Mouse (Mus musculus) 416B (cell line): Measurements from ENCODE around the gene R3hdm2.

Experiments used
- DNase-seq: peaks from one replicate; pipeline ENCODE4 v3.0.0; 2011; ENCODE audit warnings: low read depth

R3hdm2 gene

GRCm38 (mm10) chr10:127353909-127354895 is 25.9 kb upstream of the R3hdm2 start, which contains the start of gene Inhbe:
Gene Inhbe, minus strand, starts transcription at chr10:127354411.
- DNase-seq, result peak; percentile 41

DNA sequence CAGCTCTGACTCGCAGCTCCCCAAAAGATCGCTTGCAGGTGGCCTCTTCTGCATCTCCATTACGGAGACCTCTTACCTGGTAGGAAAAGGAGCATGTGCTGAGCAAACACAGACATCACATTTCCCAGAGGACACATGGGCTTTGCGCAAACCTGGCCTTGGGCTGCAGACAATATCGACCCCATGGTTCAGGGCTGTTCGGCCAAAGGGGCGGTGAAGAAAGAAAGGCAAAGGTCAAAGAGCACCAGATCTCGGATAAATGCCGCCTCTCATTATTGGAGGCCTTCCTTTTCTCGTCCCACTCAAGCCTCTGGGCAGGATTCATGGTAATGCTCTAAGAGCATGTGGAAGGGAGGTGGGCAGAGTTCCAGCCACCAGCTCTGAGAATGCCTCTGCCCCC is 24.8 kb upstream of the R3hdm2 start:
- DNase-seq, result no peak

DNA sequence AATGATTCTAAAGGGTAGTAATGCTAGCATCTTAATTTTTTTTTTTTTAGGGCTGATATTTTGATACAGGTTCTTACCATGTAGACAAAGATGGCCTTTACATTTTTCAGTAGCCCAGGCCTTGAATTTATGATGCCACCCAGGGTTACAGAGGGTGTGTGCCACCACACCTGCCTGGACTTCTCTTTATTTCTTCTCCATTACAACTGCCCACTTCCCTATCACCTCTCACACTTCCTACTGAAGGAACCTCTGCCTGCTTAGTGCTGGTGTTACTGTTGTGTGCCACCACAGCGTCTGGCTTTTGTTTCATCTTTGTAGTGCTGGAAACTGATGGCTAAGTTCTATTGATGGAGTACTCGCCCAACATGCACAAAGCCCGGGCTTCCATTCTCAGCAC is 19.4 kb upstream of the R3hdm2 start:
- DNase-seq, result no peak

DNA sequence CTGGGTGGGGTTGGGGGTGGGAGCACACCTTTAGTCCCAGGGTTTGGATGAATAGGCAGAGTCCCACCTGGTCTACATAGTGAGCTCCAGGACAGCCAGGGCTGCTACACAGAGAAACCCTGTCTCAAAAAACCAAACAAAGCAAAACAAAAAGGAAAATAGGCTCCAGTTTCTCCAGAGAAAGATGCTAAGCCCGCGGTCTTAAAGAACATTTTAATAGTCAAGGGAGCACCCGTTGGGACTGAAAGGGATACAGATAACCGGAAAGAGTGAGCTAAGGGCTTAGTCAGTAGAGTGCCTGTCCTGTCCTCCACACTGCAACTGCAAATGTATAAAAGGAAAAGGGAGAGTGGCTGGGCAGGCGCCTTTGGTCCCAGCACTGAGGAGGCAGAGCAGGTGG is 13.0 kb upstream of the R3hdm2 start:
- DNase-seq, result no peak

DNA sequence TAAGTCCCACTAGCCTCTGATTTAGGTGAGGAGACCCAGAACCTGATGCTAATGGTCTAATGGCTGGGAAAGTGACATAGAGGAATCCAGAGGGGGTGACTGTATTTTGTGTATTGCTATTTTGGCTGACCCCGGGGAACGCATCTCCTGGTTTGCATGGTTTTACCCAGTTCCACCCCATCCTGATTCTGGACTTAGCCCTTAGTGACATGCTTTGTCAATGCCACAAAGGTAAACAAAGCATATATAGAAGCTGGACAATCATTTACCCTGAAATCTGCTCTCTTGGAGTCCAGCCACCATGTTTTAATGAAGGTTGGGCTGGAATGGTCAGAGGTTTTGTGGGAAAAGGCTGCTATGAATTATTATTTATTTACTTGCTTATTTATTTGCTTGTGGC is 11.9 kb upstream of the R3hdm2 start:
- no peak for DNase-seq

GRCm38 (mm10) chr10:127369834-127370820 is 10.0 kb upstream of the R3hdm2 start, which contains the start of gene Inhbc:
Gene Inhbc, minus strand, starts transcription at chr10:127370431.
- DNase-seq, result no peak

- no peak for DNase-seq
Observed at GRCm38 (mm10) chr10:127371023-127371422, 9.1 kb upstream of the R3hdm2 start.

GRCm38 (mm10) chr10:127377700-127378099 is 2.4 kb upstream of the R3hdm2 start:
- no peak for DNase-seq

DNA sequence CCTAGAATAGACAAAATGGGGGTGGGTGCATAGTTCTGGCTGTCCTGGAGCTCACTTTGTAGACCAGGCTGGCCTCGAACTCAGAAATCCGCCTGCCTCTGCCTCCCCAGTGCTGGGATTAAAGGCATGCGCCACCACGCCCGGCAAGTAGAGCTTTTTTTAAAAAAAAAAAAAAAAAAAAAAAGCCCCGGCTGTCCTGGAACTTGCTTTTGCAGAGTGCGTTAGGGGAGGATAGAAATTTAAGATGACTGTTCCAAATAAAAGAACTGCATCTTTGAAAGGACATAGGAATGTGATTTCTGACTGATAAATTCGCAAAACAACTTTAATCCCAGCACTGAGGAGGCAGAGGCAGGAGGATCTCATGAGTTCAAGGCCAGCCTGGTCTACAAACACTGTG is 473 bp upstream of the R3hdm2 start:
- no peak for DNase-seq

DNA sequence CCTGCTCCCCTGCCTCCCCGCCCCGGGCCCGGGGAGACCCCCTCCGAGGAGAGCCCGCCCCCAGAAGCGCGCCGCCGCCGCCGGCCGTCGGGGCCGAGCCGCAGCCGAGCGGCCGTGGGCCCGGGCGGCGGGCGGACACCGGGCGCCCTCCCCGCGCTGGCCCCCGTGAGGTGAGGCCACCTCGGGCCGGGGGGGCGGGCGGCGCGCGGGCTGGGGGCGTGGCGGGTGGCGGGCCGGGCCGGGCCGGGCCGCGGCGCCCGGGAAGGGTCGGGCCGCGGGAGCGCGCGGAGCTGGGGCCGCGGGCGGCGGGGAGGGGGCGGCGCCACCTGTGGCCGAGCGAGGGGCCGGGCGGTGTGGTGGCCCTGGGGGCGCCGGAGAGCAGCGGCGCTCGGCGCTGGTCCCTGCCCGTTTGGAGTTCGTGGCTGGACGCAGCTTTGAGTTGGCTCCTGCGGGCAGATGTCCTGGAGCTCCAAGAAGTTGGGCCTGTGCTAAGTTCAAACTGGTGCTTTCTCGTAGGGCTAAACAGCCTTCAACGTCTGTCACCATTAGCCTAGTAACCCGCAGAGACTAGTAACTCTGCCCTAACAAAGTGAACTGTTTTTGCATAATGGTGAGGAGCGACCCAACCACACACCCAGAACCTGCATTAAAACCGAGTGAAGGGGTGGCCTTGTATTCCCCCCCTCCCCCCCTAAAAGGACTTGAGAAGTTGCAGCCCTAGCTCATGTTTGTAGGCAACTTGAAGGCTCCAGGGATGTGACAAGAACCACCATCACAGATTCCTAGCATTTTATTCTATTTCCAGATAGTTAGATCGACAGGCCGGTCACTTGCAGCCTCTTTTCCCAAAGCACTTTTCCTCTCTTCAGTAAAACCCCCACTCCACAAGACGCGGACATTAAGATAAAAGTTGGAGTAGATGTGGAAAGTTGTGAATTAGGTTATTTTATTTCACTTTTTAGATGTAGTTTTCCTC is 928 bp downstream of the R3hdm2 start:
- DNase-seq, result peak; percentile 67

DNA sequence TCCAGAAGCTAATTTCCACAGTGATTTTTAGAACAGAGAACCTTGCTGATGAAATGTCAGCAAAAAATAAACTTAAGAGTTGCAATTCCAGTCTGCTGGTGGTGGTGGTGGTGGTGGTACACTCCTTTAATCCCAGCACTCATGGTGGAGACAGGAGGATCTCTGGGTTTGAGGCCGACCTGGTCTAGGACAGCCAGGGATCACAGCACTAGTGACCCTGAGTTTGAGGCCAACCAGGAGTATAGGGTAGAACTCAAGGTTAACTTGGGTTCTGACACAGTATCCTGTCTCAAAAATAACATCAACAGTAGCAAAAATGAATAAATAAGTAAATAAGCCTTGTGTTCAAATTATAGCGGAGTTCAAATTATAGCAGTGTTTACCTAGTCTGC is 1.6 kb downstream of the R3hdm2 start:
- peak; percentile 10 for DNase-seq

DNA sequence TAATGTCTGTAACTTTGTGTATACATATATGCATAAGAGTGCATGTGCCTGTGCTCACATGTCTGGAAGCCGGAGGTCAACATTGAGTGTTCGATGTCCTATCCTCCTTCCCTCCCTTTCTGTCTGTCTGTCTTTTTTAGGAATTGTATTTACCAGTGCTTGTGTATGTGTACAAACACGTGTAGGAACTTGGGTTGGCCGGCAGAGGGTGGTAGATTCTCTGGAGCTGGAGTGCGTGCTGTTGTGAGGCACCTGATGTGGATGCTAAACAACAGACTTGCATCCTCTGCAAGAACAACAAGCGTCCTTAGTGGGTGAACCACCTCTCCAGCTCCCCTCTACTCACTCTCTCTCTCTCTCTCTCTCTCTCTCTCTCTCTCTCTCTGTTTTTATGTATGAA is 11.6 kb downstream of the R3hdm2 start:
- no peak for DNase-seq

- DNase-seq, result no peak
Observed at GRCm38 (mm10) chr10:127404701-127405100, 24.6 kb downstream of the R3hdm2 start.

DNA sequence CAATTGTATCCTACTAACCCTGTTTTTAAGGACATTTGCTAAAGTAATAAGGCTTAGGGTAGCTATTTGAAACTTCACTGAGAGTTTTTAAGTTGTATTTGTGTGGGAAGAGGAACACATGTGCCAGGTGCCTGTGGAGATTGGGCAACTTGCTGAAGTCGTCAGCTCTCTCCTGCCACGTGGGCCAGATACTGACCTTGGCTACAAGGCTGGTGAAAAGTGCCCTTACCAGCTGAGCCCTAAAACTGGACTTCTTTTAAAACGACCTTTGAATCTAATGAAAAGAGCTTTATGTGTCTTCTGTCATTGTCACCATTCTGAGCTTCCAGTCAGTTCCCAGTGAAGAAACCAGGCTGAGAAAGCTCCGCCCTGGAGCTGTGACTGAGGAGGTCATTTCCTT is 27.3 kb downstream of the R3hdm2 start:
- DNase-seq, result peak; percentile 31

DNA sequence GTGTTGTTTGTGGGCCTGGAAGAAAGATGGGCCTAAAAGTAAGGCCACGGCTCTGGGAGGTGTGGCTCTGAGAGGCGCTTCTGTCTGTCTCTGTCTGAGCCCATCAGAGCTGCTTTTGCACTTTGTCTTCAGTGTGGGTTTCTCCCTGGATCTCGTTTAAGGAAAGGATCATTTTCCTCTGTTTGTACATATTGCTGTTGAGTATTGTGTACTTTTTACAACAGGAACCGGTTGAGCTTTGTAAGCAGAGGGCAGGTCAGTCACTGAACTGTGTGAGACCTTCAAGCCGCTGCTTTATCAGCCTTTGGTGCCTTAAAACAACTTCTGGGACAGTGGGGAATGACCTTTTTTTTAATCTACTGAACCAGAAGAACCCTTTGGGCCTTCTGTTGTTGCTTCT is 32.0 kb downstream of the R3hdm2 start:
- DNase-seq, result no peak

DNA sequence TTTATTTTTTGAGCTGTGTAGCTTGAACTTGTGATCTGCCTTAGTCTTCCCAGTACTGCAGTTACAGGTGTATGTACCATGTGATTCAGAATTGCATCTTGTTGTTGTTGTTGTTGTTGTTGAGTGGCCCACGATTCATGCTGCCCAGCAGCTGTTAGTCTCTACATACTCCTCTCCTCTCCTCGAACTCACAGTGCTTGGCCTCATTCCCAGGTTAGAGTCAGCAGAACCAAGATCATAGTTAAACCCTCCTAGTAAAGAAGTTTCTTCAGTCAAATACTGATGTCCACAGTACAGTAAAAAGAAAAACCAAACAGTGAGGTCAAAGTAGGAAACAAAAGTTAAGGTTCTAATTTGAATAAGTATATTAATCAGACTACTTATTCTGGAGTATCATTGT is 32.6 kb downstream of the R3hdm2 start:
- DNase-seq, result no peak

DNA sequence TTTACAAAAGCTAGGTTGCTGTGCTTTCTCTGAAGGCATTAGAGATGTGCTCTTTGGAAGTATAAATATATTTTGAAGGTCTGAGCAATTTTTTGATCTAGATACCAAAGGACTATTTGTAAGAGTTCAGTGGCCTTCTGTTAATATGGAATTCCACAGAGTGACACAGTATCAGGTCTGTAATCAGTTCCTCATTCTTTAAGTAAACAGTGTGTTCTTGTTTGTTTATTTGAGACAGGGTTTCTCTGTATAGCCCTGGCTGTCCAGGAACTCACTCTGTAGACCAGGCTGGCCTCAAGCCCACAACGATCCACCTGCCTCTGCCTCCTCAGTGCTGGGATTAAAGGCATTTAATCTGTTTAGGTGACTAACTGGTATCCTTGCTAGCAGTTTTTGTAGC is 33.5 kb downstream of the R3hdm2 start:
- DNase-seq, result no peak

DNA sequence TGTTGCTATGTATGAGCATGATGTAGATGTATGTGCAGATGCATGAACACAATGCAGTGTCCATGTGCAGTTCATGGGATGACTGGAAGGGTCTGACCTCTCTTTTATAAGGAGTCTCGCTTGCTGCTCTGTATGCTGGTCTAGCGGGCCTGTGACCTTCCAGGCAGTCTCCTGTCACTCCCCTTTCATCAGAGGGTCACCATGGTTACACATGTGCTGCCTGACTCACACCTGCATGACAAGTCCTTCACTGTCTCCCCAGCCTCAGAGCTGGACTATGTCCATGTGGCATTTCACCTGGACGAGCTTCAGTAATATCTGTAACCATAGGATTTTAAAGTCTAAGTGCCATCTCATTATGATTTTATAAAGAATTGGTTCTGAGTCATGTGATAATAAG is 34.0 kb downstream of the R3hdm2 start:
- no peak for DNase-seq

DNA sequence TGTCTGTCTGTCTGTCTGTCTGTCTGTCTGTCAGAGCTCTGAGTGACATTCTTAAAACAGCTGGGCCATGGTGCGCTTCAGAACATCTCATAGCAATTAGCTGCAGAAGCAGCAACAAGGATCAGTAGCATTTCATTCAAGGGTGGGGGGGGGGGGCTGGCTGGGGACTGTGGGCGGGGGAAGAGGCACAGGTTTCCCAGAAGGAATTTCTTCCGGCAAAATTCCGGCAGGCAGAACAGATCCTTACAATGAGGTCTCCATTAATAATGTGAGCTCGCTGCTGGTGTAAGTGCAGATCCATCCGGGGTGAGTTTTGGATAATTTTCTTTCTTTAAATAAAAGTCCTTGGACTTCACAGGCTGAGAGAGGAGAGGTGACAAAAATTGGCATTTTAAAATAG is 40.0 kb downstream of the R3hdm2 start:
- DNase-seq, result no peak

- no peak for DNase-seq
Observed at GRCm38 (mm10) chr10:127420676-127421353, 40.7 kb downstream of the R3hdm2 start.

DNA sequence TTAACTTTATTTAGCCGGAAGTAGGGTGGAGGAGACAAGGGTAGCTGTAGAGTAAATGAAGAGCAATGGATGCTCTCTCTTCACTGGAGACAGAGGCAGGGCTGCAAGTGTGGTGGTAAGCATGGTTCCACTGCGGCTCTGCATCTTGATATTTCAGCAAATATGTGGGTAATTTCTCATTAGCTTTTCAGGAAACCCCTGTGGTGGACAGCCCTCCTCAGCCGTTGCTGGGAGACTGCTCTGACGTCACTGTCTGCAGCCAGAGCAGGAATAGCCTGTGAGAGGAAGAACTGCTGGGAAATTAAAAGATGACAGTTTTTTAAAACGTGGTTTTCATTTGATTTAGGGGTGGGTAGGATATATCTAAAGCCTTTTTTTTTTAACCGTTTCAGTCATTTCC is 41.9 kb downstream of the R3hdm2 start:
- DNase-seq, result peak; percentile 91
